Mouse (Mus musculus): ENCODE results near the gene Nlgn1.
"Not testable (repeated sequence)": the region's sequence is repeated elsewhere in the genome, so short reads cannot be mapped to it uniquely, and the experiment has no call there.

Gene Nlgn1

GRCm38 (mm10) chr3:25597513-25597912 lies 734.7 kb downstream of the Nlgn1 start:
- DNase-seq: no peak

DNA sequence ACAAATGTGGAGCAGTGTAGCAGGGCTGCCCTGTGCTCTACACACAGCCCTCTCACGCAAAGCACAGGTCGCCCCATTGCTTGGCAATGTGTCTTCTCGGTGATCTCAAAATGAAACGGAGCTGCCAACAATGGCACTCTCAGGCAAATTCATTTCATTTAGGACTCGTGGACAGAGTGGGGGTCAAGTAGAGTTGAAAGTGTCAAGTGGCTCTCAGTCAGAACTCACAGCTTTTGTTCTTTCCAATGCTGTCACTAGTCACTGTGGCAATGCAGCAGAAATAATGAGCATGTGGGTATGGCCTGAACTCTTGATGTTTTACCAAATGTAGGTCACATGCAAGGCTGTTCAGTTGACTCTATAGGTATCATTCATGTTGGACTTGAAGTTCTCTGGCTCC lies 756.7 kb downstream of the Nlgn1 start:
- DNase-seq: no peak

- no peak for DNase-seq
Observed at GRCm38 (mm10) chr3:25574840-25575239, 757.4 kb downstream of the Nlgn1 start.

DNA sequence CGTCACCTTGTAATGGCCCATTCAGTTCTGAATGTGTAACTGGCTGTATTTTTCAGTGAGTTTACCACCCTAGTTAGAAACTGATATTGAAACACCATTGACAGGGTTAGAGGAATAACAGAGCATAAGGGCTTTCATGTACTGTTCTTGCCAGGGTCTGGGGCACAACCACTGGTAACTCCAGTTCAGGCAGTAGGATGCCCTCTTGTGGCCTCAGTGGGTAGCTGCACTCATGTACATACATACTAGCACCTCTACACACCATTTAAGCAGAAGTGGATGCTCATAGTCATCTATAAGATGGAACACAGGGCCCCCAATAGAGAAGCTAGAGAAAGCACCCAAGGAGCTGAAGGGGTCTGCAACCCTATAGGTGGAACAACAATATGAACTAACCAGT lies 773.7 kb downstream of the Nlgn1 start:
- DNase-seq: not testable (repeated sequence)

DNA sequence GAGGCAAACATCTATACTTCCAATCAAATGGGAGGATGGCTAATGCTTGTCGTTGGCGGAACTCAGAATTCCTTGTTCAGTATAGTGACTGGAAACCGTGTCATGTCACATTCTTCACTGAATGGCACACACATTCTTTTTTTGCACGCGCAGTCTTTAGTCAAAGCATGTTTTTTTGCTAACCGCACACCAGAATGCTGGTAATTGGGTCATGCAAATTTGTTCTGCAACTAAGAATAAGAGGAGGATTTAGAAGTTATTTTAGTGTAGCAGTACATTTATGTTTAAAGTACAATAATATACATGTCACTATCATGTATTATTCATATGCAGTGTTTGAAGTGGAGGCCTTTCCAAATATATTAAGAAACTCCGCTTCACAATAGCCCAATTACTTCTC lies 783.2 kb downstream of the Nlgn1 start:
- DNase-seq: not testable (repeated sequence)

DNA sequence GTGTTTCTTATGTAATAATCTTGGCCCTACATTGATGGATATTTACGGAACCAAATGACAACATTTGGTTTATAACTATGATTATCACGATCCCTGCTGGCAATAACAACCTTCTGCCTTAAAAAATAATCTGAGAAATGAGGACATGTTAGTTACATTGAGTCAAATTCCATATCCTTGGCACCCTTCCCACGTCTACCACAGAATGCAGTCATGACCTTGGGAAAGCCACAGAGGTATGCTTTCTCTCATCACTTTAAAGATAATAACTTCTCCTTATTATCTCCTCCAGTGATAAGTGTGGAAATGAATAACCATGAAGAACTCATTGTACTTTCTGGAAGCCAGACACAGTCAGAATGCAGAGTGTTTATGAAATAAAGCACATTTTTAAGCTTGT lies 808.0 kb downstream of the Nlgn1 start:
- not testable (repeated sequence) for DNase-seq

DNA sequence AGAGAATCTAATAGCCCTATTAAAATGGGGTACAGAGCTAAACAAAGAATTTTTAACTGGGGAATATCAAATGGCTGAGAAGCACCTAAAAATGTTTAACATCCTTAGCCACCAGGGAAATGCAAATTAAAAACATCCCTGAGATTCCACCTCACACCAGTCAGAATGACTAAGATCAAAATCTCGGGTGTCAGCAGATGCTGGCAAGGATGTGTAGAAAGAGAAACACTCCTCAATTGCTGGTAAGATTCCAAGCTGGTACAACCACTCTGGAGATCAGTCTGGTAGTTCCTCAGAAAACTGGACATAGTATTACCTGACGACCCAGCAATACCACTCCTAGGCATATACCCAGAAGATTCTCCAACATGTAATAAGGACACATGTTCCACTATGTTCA lies 869.2 kb downstream of the Nlgn1 start:
- DNase-seq: no peak

DNA sequence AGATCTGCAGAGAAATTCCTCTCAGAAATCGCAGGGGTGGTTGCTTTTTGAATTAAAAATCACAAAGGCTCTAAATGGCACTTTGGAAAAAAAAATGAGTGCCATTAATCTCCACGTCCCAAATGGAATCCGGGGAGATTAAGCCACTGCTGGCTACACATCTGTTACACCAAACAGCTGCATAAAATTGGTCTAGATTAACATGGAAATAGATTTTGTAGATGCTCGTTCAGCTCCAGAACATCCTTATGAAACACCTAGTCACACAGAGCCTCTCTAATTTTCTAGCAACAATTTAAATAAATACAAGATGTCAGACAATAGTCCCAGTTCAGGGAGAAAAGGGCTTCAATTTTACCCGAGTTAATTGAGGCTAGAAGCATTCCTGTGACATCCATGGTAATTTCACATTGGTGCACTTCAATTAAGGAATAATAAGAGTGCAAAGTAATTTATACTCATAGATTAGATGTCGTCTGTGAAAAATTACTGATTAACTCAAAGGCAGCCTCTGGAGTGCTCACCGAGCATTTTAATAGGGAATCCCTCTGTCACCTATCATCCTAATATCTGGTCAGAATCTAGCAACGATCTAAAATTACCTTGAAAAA lies 875.9 kb downstream of the Nlgn1 start:
- no peak for DNase-seq

DNA sequence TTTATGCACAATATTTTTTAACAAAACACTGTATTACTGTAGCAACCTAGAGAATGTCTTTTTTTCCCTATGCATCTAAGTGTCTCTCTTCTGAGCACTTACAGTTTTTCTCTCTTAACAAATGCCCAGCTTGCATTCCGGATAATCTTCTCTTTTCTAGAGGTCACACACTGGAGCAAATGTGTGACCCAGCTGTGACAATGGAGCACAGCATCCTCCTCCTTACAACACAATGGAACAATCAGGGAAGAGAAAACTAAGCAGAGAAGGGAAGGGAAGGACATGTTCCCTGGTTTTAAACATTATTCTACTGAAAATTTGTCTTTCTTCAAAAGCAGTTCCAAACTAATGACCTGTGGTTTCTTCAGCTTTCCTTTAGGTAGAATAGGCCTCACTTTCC lies 879.9 kb downstream of the Nlgn1 start:
- no peak for DNase-seq

DNA sequence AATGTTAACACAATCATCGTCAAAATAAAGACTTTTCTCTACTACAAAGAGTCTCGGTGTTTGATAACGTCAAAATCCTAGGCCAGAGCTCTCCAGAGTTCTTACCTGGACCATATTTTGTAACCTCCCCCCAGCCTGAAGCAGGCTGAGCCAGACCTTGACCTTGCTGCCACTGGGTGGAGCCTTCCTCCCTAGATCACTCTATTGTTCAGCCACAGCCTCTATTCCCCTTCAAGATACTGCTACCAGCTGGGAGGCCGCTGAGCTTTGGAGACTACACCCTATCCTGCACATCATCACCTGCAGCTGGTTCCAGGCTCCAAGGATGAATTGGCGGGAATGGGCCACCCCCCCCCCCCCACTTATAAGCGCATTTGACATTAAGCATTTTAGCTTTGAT lies 881.8 kb downstream of the Nlgn1 start:
- DNase-seq: no peak

- DNase-seq: no peak
Observed at GRCm38 (mm10) chr3:25449356-25449755, 882.9 kb downstream of the Nlgn1 start.

- peak; percentile 18 for DNase-seq
Observed at GRCm38 (mm10) chr3:25447181-25447580, 885.1 kb downstream of the Nlgn1 start.

DNA sequence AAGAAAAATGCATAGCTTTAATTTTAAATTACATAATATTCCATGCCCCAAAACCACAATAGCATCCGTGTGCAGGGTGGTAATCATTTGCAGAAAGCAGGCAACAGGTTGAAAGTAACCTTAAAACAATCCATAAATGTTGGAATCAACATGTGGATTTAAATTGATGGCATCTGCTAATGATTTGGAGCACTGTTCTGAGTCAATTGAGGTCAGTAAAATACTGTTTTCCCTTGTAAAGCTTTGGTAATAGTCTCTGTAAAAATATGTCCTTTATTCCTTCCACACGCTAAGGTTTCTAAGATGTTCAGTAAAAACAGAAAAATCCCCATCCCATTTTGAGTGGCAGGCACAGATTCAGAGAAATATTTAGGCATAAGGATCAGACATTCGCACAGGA lies 888.6 kb downstream of the Nlgn1 start:
- no peak for DNase-seq

- DNase-seq: no peak
Observed at GRCm38 (mm10) chr3:25442617-25443016, 889.6 kb downstream of the Nlgn1 start.

GRCm38 (mm10) chr3:25426931-25427330 lies 905.3 kb downstream of the Nlgn1 start:
- no peak for DNase-seq

GRCm38 (mm10) chr3:25412003-25412402 lies 920.3 kb downstream of the Nlgn1 start:
- DNase-seq: no peak

Measured in layer of hippocampus, adult 9-11 months (tissue).